Mouse (Mus musculus): ENCODE results near the gene Ctdnep1. TPM values are rescaled to one million over a fixed set of nuclear protein-coding genes. Genes with fewer than 3 reads are reported as not detected.

Gene Ctdnep1
- polyA plus RNA-seq, 1 experiment from 2014 or later: 22.6 TPM

- peaks cover 63% of the 10 kb centered on the region for H3K4me1 ChIP-seq (ENCODE audit: control insufficient read depth, insufficient read depth, low read length)
- H3K4me3 ChIP-seq (ENCODE audit: low read depth, low read length): peak overlapping the region; percentile 19
- DNase-seq (ENCODE audit: low spot score, missing footprints) (no peak), ATAC-seq (ENCODE audit: low FRiP score) (peak; percentile 17; the same call in 1 of the 2 replicates)
- peak overlapping the region; percentile 6 for H3K9ac ChIP-seq (ENCODE audit: low read length)
- H3K27me3 ChIP-seq (ENCODE audit: control insufficient read depth, insufficient read depth, low read length): no peaks in the 10 kb centered on the region
- peak overlapping the region; percentile 69 for H3K4me2 ChIP-seq
- H3K9me3 ChIP-seq (ENCODE audit: control insufficient read depth, low read length): no peaks in the 10 kb centered on the region
- H3K36me3 ChIP-seq (ENCODE audit: control insufficient read depth, insufficient read depth, low read length): peaks cover 5% of the 10 kb centered on the region
- peak overlapping the region; percentile 52; the same call in 1 of the 2 replicates for H3K27ac ChIP-seq (ENCODE audit: low read depth, low read length)
- WGBS: under 1% methylated on average over 19 of the region's 19 CpGs
These were observed 45.7 kb downstream of the Ctdnep1 start for GRCm38 (mm10) chr11:70026689-70027088.

DNA sequence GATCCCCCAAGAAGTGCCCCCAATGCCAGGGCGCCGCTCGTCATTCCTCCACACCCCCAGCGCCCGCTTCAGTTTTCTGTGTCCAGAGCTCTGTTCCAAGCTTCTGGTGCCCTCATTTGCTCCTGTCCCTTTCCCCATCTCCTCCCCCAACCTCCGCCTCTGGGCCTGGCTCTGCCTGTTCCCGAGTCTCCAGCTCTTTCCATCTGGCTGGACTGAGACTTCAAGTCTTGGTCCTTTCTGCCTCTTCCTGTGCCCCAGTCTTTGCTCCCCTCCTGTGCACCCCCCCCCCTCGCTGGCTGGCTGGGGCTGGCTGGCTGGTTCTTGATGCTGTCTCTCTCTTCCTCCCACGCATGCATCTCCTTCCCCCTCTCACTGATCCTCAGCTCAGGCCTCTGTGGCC, 46.4 kb downstream of the Ctdnep1 start:
- ATAC-seq (ENCODE audit: low FRiP score): no peak
- peaks cover 58% of the 10 kb centered on the region for H3K4me1 ChIP-seq (ENCODE audit: control insufficient read depth, insufficient read depth, low read length)
- peak overlapping the region; percentile 19; the same call in 1 of the 2 replicates for H3K4me3 ChIP-seq (ENCODE audit: low read depth, low read length)
- DNase-seq (ENCODE audit: low spot score, missing footprints): no peak
- peak overlapping the region; percentile 69 for H3K4me2 ChIP-seq
- peak overlapping the region; percentile 52; the same call in 1 of the 2 replicates for H3K27ac ChIP-seq (ENCODE audit: low read depth, low read length)
- no peaks in the 10 kb centered on the region for H3K27me3 ChIP-seq (ENCODE audit: control insufficient read depth, insufficient read depth, low read length)
- 30% methylated on average over 9 of the region's 9 CpGs for WGBS
- peak overlapping the region; percentile 3; the same call in 1 of the 2 replicates for H3K9ac ChIP-seq (ENCODE audit: low read length)
- no peaks in the 10 kb centered on the region for H3K9me3 ChIP-seq (ENCODE audit: control insufficient read depth, low read length)
- peaks cover 11% of the 10 kb centered on the region for H3K36me3 ChIP-seq (ENCODE audit: control insufficient read depth, insufficient read depth, low read length)

GRCm38 (mm10) chr11:70028401-70029129, 47.6 kb downstream of the Ctdnep1 start:
- Histone ChIP-seq H3K27me3 (ENCODE audit: control insufficient read depth, insufficient read depth, low read length) (no peaks in the 10 kb centered on the region), H3K4me3 (ENCODE audit: low read depth, low read length) (peak overlapping the region; percentile 31), H3K4me2 (peak overlapping the region; percentile 69), H3K4me1 (ENCODE audit: control insufficient read depth, insufficient read depth, low read length) (peaks cover 48% of the 10 kb centered on the region), H3K36me3 (ENCODE audit: control insufficient read depth, insufficient read depth, low read length) (peaks cover 12% of the 10 kb centered on the region), H3K27ac (ENCODE audit: low read depth, low read length) (peak overlapping the region; percentile 95), H3K9me3 (ENCODE audit: control insufficient read depth, low read length) (no peaks in the 10 kb centered on the region), H3K9ac (ENCODE audit: low read length) (peak overlapping the region; percentile 13)
- no peak for DNase-seq (ENCODE audit: low spot score, missing footprints)
- no peak for ATAC-seq (ENCODE audit: low FRiP score)
- WGBS: 22% methylated on average over 12 of the region's 12 CpGs

DNA sequence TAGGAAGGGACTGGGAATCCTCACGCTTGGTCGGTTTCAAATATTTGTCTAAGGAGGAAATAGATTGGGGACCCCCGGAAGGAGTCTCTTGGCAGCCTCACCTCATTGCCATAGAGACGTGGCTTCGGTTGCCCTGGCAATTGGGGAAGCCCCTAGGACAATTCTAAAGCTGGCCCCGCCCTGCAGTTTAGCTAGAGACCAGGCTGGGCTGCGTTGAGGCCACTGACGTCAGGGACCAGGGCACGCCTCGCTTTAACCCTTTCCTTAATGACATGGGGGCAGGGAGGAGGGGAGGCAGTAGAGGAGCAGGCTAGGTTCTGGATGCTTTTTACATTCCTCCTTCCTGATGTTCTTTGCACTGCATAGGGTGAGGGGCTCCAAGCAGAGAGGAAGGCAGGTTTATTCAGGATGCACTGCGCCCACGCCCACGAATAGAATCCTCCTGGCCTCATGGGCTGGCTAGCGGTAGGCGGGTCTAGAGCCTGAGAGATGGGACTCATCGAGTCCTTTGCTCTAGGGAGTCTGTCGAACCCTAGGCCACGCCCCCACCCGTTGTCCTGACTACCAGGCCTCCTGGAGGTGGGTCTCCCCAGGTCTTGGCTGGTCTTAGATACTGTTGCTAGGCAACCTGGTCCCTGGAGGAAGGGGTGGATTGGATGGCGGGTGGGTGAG, 48.3 kb downstream of the Ctdnep1 start:
- H3K4me1 ChIP-seq (ENCODE audit: control insufficient read depth, insufficient read depth, low read length): peaks cover 44% of the 10 kb centered on the region
- H3K4me3 ChIP-seq (ENCODE audit: low read depth, low read length): peak overlapping the region; percentile 31
- ATAC-seq (ENCODE audit: low FRiP score) (peak; percentile 96), DNase-seq (ENCODE audit: low spot score, missing footprints) (peak; percentile 99)
- WGBS: under 1% methylated on average over 20 of the region's 20 CpGs
- no peaks in the 10 kb centered on the region for H3K27me3 ChIP-seq (ENCODE audit: control insufficient read depth, insufficient read depth, low read length)
- no peaks in the 10 kb centered on the region for H3K9me3 ChIP-seq (ENCODE audit: control insufficient read depth, low read length)
- peaks cover 12% of the 10 kb centered on the region for H3K36me3 ChIP-seq (ENCODE audit: control insufficient read depth, insufficient read depth, low read length)
- peak overlapping the region; percentile 69 for H3K4me2 ChIP-seq
- H3K9ac ChIP-seq (ENCODE audit: low read length): peak overlapping the region; percentile 40
- H3K27ac ChIP-seq (ENCODE audit: low read depth, low read length): peak overlapping the region; percentile 95

DNA sequence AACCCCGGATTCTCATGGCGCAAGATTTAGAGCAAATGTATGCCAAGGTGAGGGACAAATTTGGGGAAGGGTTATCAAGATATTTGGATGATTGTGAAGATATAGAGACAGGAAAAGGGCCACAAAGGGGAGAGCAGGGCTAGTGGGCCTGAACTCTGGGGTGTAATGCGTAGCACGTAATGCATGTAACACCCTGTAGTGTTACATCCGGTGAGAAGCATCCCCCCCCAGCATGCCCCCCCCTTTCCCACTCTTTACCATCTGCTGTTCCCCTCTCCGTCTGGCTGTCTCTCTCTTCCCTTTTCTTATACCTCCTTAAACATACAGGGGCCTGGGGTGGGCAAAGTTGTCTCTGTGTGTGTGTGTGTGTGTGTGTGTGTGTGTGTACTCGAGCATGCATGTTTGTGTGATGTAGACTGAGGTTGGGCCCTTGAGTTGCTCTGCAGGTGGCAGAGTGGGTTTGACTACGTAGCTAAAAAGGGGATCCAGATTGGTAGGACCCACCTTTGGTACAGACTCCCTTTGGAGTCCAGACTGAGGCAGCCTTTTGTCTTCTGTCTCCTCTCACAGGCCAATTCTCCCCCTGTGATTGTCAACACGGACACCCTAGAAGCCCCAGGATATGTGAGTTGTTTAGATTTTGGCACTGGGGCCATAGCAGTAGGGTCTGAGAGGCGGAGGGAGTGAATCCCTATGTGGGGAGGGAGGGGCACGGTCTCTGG, 49.0 kb downstream of the Ctdnep1 start:
- Histone ChIP-seq H3K9ac (ENCODE audit: low read length) (peak overlapping the region; percentile 59), H3K4me1 (ENCODE audit: control insufficient read depth, insufficient read depth, low read length) (peaks cover 40% of the 10 kb centered on the region), H3K9me3 (ENCODE audit: control insufficient read depth, low read length) (no peaks in the 10 kb centered on the region), H3K4me3 (ENCODE audit: low read depth, low read length) (peak overlapping the region; percentile 31), H3K36me3 (ENCODE audit: control insufficient read depth, insufficient read depth, low read length) (peaks cover 12% of the 10 kb centered on the region), H3K4me2 (peak overlapping the region; percentile 69), H3K27ac (ENCODE audit: low read depth, low read length) (peak overlapping the region; percentile 95), H3K27me3 (ENCODE audit: control insufficient read depth, insufficient read depth, low read length) (no peaks in the 10 kb centered on the region)
- DNase-seq (ENCODE audit: low spot score, missing footprints) (no peak), ATAC-seq (ENCODE audit: low FRiP score) (peak; percentile 56)
- 30% methylated on average over 11 of the region's 11 CpGs for WGBS

- H3K36me3 ChIP-seq (ENCODE audit: control insufficient read depth, insufficient read depth, low read length): peaks cover 12% of the 10 kb centered on the region
- WGBS: 92% methylated on average over 28 of the region's 28 CpGs
- H3K4me1 ChIP-seq (ENCODE audit: control insufficient read depth, insufficient read depth, low read length): peaks cover 37% of the 10 kb centered on the region
- no peak for ATAC-seq (ENCODE audit: low FRiP score)
- peak overlapping the region; percentile 69 for H3K4me2 ChIP-seq
- no peak for DNase-seq (ENCODE audit: low spot score, missing footprints)
- H3K27me3 ChIP-seq (ENCODE audit: control insufficient read depth, insufficient read depth, low read length): no peaks in the 10 kb centered on the region
- peak overlapping the region; percentile 31 for H3K4me3 ChIP-seq (ENCODE audit: low read depth, low read length)
- peak overlapping the region; percentile 95 for H3K27ac ChIP-seq (ENCODE audit: low read depth, low read length)
- peak overlapping the region; percentile 59; the same call in 1 of the 2 replicates for H3K9ac ChIP-seq (ENCODE audit: low read length)
- H3K9me3 ChIP-seq (ENCODE audit: control insufficient read depth, low read length): no peaks in the 10 kb centered on the region
These were observed 49.8 kb downstream of the Ctdnep1 start for GRCm38 (mm10) chr11:70030651-70031320.

DNA sequence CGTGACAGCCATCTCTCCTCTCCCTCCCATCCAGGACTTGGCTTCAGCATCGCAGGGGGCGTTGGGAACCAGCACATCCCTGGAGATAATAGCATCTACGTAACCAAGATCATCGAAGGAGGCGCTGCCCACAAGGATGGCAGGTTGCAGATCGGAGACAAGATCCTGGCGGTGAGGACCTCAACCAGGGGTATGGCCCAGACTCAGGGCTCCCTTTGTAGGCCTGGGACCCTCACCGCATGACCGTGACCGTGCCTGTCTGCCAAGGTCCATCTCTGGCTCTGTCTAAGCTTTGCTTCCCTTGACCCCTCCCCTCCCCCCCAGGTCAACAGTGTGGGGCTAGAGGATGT, 50.3 kb downstream of the Ctdnep1 start:
- no peak overlapping the region for H3K4me3 ChIP-seq (ENCODE audit: low read depth, low read length)
- no peak overlapping the region for H3K27ac ChIP-seq (ENCODE audit: low read depth, low read length)
- 98% methylated on average over 11 of the region's 11 CpGs for WGBS
- no peak overlapping the region for H3K9ac ChIP-seq (ENCODE audit: low read length)
- H3K27me3 ChIP-seq (ENCODE audit: control insufficient read depth, insufficient read depth, low read length): no peaks in the 10 kb centered on the region
- no peak for ATAC-seq (ENCODE audit: low FRiP score)
- H3K36me3 ChIP-seq (ENCODE audit: control insufficient read depth, insufficient read depth, low read length): peaks cover 12% of the 10 kb centered on the region
- no peak overlapping the region for H3K4me2 ChIP-seq
- peaks cover 32% of the 10 kb centered on the region for H3K4me1 ChIP-seq (ENCODE audit: control insufficient read depth, insufficient read depth, low read length)
- no peak for DNase-seq (ENCODE audit: low spot score, missing footprints)
- H3K9me3 ChIP-seq (ENCODE audit: control insufficient read depth, low read length): no peaks in the 10 kb centered on the region

GRCm38 (mm10) chr11:70038174-70038573, 57.2 kb downstream of the Ctdnep1 start:
- H3K36me3 ChIP-seq (ENCODE audit: control insufficient read depth, insufficient read depth, low read length): peaks cover 8% of the 10 kb centered on the region
- DNase-seq (ENCODE audit: low spot score, missing footprints): no peak
- no peak overlapping the region for H3K4me2 ChIP-seq
- H3K9me3 ChIP-seq (ENCODE audit: control insufficient read depth, low read length): no peaks in the 10 kb centered on the region
- H3K27ac ChIP-seq (ENCODE audit: low read depth, low read length): no peak overlapping the region
- no peaks in the 10 kb centered on the region for H3K27me3 ChIP-seq (ENCODE audit: control insufficient read depth, insufficient read depth, low read length)
- no peaks in the 10 kb centered on the region for H3K4me1 ChIP-seq (ENCODE audit: control insufficient read depth, insufficient read depth, low read length)
- 85% methylated on average over 7 of the region's 7 CpGs for WGBS
- ATAC-seq (ENCODE audit: low FRiP score): no peak
- H3K4me3 ChIP-seq (ENCODE audit: low read depth, low read length): no peak overlapping the region
- H3K9ac ChIP-seq (ENCODE audit: low read length): no peak overlapping the region
